Mouse (Mus musculus): ENCODE data around the gene Myo15b.
A peak's percentile ranks its signal among the peaks of the same experiment; 100 is the strongest.
"Not testable (repeated sequence)": the region's sequence is repeated elsewhere in the genome, so short reads cannot be mapped to it uniquely, and the experiment has no call there.

Myo15b gene

GRCm38 (mm10) chr11:115831518-115831917 lies 26.7 kb upstream of the Myo15b start:
- no peak for DNase-seq (ENCODE audit: low spot score)

- DNase-seq (ENCODE audit: low spot score): no peak
These were observed 26.1 kb upstream of the Myo15b start for GRCm38 (mm10) chr11:115832064-115832463.

GRCm38 (mm10) chr11:115832523-115832922 lies 25.7 kb upstream of the Myo15b start:
- no peak for DNase-seq (ENCODE audit: low spot score)

GRCm38 (mm10) chr11:115833021-115833513 lies 25.1 kb upstream of the Myo15b start:
- DNase-seq (ENCODE audit: low spot score): no peak

- DNase-seq (ENCODE audit: low spot score): no peak
These were observed 24.2 kb upstream of the Myo15b start for GRCm38 (mm10) chr11:115834033-115834432.

- DNase-seq (ENCODE audit: low spot score): no peak
These were observed 21.4 kb upstream of the Myo15b start for GRCm38 (mm10) chr11:115836656-115837395.

- no peak for DNase-seq (ENCODE audit: low spot score)
These were observed 20.4 kb upstream of the Myo15b start for GRCm38 (mm10) chr11:115837606-115838345.

GRCm38 (mm10) chr11:115838895-115839311 lies 19.3 kb upstream of the Myo15b start:
- DNase-seq (ENCODE audit: low spot score): no peak

GRCm38 (mm10) chr11:115839732-115840131 lies 18.5 kb upstream of the Myo15b start:
- DNase-seq (ENCODE audit: low spot score): no peak

GRCm38 (mm10) chr11:115841044-115841443 lies 17.2 kb upstream of the Myo15b start:
- DNase-seq (ENCODE audit: low spot score): no peak

GRCm38 (mm10) chr11:115841961-115842550 lies 16.1 kb upstream of the Myo15b start:
- DNase-seq (ENCODE audit: low spot score): no peak

GRCm38 (mm10) chr11:115843141-115843890 lies 14.9 kb upstream of the Myo15b start:
- no peak for DNase-seq (ENCODE audit: low spot score)

GRCm38 (mm10) chr11:115843891-115844239 lies 14.3 kb upstream of the Myo15b start:
- no peak for DNase-seq (ENCODE audit: low spot score)

- no peak for DNase-seq (ENCODE audit: low spot score)
These were observed 14.0 kb upstream of the Myo15b start for GRCm38 (mm10) chr11:115844240-115844639.

- DNase-seq (ENCODE audit: low spot score): no peak
These were observed 12.4 kb upstream of the Myo15b start for GRCm38 (mm10) chr11:115845819-115846218.

- no peak for DNase-seq (ENCODE audit: low spot score)
These were observed 3.5 kb upstream of the Myo15b start for GRCm38 (mm10) chr11:115854674-115855073.

GRCm38 (mm10) chr11:115857146-115857545 lies 1.1 kb upstream of the Myo15b start:
- not testable (repeated sequence) for DNase-seq (ENCODE audit: low spot score)

- no peak for DNase-seq (ENCODE audit: low spot score)
These were observed 270 bp upstream of the Myo15b start for GRCm38 (mm10) chr11:115857936-115858335.

- DNase-seq (ENCODE audit: low spot score): peak; percentile 95
These were observed 1.1 kb downstream of the Myo15b start for GRCm38 (mm10) chr11:115859143-115859945.

- DNase-seq (ENCODE audit: low spot score): no peak
These were observed 5.7 kb downstream of the Myo15b start for GRCm38 (mm10) chr11:115863895-115864294.

GRCm38 (mm10) chr11:115869393-115869792 lies 11.2 kb downstream of the Myo15b start:
- DNase-seq (ENCODE audit: low spot score): no peak

Measured in ovary, postnatal 14 days (tissue).